Mouse (Mus musculus): ENCODE results near the gene Mrpl45.
"Not testable (repeated sequence)": the region's sequence is repeated elsewhere in the genome, so short reads cannot be mapped to it uniquely, and the experiment has no call there.

Gene Mrpl45

DNA sequence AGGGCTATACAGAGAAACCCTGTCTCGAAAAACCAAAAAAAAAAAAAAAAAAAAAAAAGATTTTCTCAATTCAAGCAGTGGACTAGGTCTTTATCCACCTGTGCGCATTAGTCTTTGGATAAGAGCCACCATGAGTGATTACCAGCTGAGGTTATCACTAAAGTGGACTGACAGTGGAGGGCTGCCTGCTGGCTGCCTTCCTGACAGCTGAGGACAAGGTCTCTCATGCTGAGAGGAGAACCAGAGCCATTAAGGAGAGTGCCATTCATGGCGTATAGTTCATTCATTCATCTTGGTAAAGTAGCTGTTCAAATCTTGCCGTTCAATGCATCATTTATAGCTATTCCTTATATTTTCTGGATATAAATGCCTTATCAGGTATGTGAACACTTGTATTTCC, 19.0 kb upstream of the Mrpl45 start:
- DNase-seq (ENCODE audit: low read depth, low spot score) = no peak

DNA sequence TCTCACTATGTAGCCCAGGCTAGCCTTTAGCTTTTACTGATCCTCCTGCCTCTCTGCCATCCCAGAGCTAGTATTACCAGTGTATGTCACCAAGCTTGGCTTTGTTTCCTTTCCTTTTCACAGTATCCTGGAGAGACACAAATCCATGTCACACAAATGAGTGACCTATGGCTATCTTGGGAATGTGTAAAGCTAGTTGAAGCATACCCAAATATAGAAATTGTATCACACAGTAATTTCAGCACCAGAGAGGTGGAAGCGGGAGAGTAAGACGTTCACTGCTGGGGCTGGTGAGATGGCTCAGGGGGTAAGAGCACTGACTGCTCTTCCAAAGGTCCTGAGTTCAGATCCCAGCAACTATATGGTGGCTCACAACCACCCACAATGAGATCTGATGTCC, 15.6 kb upstream of the Mrpl45 start:
- no peak for DNase-seq (ENCODE audit: low read depth, low spot score)

DNA sequence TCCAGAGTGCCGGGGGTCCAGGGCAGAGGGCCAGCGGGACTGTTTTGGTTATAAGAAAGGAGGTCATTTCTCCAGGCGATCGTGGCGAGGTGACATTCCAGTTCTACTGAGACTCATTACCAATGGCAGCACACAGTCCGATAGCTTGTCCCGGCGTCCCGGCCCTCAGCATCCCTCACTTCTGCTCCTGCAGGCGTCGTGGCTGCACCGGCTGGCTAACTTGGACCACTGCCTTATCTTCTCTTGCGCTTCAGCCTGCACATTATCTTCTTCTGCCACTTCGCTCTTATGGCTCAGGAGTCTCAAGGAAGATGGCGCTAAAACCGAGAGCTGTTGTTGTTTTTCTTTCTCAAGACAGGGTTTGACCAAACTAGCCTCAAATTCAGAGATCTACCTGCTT, 14.1 kb upstream of the Mrpl45 start:
- DNase-seq (ENCODE audit: low read depth, low spot score) = no peak

DNA sequence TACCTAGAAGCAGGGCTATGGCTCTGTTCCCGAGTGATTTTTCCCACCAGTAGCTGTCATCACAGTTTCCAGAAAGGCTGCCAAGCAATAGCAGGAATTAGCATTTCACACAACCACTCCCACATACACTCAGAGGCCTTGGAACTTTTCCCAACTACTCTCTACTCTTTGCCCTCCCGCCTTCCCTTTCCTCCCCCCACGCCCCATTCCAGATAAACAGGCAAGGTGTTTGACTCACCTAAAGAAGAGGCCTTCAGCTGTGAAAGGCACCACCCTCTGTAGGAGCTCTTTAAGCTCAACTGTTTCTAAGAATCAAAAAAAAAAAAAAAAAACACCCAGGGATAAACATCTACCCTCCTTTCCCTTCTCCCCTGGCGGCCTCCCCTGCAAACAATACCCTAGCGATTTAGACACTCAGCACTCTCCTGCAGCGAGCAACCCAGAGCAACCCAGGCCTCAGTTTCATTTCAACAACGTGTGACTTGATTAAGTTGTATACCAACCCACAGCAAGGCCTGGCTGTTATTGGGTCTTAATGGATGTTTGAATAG, 13.2 kb upstream of the Mrpl45 start:
- DNase-seq (ENCODE audit: low read depth, low spot score) = peak; percentile 93

DNA sequence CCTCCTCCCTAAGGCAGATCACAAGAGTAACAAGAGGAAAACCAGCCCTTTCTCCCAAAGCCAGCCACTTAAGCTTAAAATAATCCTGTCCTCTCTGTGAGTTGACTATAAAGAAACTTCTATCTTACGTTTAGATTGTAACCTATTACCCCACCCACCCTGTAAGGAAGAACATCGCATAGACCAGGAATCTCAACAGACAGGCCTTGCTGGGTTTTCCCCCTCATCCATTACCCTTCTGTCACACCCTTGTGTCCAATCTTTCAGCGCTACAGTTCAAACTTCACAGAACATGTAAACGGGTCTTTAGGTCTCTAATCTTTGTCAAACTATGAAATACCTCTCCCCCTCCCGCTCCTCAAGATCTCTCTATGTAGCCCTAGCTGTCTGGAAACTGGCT, 10.9 kb upstream of the Mrpl45 start:
- DNase-seq (ENCODE audit: low read depth, low spot score) = peak; percentile 60

DNA sequence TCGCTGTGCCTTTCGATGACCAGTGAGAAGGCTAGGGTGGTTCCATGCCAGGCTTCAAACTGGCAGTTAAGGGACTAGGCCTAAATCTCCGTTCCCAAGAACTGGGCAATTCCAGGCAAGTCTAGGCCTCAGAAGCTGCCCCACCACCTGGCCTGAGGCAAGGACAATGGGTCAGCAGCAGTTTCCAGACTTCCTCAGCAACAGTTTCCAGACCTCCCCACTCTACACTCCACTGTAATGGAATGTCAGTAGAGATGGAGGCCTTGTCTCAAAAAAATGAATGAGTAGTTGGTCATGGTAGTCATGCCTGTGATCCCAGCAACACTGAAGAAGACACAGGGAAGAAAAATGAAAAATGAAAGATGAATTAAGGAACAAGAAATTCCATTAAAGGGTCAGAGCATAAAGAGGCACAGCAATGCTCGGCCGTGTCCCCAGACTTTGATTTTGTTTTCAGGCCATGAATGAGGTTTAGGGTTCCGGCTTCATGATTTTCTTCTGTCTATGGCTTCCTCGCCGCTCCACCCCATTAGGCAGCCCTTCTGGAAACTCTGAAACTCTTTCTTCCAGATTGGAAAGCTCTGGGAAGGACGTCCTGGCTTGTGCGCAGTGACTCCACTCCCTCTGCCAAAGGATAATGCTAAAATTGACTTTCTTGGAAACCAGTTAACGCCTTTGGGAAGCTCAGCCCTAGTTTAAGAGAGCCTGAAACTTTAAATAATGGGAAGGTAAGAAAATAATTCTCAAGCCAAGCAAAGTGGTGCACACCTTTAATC, 8.0 kb upstream of the Mrpl45 start:
- no peak for DNase-seq (ENCODE audit: low read depth, low spot score)

DNA sequence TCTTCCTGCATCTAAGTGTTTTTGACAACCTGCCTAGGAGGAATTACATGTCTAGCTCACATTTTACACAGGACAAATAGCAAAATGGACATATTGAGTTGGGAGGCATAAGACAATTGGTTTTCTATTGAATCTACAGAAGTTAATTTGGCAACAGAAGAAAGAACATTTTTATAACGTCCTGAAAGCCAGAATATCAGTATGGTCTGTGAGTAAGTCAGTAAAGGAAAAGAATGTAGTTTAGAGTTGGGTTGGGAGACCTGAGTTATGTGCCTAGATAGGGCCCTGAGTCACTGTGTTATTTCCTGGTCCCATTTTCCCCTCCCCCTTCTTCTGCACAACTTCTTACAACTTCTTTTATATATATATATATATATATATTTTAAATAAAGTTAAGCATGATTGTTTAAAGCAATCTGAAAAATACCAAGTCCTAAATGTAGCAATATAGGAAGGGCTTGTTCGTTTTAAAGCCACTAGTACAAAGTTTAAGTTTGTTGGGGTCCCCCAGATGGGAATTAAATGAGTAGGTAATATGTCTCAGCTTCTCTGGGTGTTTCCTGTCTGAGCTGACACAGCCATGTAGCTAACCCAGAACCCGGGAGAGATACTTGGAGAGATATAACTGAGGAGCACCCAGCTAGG, 6.6 kb upstream of the Mrpl45 start:
- DNase-seq (ENCODE audit: low read depth, low spot score) = peak; percentile 77

DNA sequence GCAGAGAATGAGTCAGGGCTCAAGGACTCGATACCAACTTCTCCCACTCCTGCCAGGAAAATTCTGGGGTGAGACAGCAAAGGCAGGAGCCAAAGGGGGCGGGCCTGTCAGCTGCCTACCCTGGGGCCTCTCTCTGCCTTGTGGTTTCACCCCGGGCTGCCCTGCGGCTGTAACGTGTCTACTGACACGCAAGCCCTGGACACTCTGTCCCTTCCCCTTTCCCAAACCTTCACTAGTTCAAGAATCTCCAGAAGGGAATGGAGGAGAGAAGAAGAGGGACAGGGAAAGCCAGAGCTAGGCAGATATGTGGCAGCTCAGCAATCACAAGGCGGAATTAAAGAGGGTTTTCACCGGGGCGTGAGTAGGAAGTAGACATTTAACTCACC, 6.1 kb upstream of the Mrpl45 start:
- peak; percentile 99 for DNase-seq (ENCODE audit: low read depth, low spot score)

DNA sequence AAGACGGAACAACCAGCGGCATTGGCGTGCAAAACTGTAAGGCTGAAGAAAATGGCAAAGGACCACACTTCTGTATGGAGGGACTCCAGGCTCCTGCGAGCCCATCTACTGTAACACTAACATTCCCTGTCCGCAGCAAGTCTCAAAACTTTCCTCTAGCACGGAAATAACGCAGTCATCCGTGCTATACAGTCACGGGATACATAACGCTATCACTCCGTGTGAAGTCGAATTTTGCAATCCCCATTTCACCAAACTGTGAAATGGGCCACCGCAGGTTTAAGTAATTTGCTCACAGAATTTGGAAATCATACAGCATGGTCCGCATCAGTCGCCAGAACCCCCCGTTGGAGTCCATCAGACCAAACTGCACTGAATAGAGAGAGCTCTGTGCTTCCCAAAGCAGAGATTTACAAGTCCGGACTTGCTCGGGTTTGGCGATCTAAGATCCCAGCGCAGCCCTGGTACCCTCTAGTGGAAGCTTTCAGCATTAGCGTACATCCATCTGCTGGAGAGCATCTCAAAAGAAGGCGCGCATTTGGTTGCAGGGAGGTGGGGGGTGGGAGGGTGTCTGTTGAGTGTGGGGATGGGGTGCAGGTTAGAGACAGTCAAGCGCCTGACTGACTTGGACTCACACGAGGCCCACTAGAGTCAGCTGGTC, 5.5 kb upstream of the Mrpl45 start:
- peak; percentile 95 for DNase-seq (ENCODE audit: low read depth, low spot score)

DNA sequence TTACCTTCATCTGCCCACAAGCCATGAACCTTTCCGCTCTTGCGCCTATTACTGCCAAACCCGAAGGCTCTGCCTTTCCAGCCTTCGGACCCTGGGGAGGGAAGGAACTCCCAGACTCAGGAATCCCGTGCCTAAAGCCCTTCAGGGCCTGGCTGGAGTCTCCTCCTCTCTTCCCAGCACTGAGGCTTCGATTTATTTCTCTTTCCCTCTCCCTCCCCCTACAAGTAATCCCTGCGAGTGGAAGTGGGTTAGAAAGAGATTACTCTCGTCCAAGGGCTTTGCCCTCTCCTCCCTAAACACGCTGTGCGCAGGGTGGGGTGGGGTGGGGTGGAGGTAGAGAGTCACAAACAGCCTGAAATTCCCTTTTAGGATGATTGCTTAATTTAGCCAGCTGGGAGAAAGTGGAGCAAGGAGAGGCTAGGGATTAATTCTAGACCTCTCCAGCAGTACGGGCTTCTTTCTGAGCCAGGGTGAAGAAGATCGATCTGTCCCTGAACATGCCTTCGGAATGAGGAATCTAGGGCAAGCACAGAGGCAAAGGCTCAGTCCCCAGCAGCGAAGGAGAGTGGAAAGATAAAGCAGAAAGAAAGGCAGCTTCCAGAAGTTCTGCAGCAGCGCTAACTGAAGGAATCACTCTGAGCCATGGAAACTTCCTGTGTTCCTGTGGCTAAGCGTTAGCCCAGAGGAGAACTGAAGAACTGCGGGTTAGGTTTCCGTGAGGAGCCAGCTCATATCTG, 4.5 kb upstream of the Mrpl45 start:
- peak; percentile 84 for DNase-seq (ENCODE audit: low read depth, low spot score)

DNA sequence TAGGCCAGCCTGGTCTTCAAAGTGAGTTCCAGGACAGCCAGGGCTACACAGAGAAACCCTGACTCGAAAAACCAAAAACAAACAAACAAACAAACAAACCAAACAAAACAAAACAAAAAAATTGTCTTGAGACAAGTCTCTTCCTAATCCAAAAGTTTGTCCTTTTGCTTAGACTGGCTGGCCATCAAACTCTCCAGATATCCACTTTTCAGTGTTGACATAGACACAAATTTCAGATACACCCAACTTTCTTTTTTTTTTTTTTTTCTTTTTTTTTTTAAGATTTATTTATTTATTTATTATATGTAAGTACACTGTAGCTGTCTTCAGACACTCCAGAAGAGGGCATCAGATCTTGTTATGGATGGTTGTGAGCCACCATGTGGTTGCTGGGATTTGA, 2.6 kb upstream of the Mrpl45 start:
- DNase-seq (ENCODE audit: low read depth, low spot score) = not testable (repeated sequence)

DNA sequence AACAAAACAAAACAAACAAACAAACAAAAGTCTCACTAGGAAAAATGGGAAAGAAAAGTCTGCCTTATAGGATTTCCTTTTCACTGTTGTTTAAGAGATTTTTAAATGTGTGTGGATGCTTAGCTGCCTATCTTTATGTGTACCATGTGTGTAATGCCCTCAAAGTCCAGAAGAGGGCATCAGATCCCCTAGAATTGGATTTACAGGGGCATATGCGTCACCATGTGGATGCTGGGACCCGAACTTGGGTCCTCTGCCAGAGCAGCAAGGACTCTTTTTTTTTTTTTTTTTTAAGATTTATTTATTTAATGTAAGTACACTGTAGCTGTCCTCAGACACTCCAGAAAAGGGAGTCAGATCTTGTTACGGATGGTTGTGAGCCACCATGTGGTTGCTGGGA, 1.4 kb upstream of the Mrpl45 start:
- peak; percentile 61 for DNase-seq (ENCODE audit: low read depth, low spot score)

DNA sequence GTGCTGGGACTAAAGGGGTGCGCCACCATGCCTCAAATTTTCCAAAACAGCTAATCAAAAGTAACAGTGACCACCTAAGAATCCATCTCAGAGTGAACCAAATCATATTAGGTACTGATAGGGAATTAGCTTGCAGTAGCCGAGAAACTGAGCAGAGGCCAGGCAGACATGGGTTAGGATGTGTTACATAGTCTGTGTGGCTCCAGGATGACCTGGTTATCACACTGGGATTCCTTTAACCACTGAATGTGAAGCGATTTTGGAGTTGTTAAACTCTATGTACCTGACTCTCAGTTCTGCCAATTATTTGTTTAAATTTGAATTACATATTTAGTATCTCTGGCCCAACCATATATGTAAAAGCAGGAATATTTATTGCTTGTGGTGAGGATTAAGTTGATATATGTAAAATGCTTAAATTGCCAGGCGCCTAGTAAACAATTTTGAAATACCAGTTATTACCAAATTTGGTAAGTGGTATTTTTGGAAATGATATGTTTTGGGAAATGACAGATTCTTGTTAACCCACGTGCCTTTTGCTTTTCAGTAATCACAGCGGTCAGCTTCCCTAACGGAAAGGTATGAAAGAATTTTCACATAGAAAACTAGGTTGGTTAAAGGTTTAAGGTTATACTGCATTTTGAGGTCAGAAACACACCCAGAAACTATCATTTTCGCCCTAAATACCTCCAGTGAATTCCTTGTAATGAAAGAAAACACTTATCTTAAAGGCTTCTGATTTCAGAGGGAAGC, 589 bp upstream of the Mrpl45 start:
- peak; percentile 29 for DNase-seq (ENCODE audit: low read depth, low spot score)

DNA sequence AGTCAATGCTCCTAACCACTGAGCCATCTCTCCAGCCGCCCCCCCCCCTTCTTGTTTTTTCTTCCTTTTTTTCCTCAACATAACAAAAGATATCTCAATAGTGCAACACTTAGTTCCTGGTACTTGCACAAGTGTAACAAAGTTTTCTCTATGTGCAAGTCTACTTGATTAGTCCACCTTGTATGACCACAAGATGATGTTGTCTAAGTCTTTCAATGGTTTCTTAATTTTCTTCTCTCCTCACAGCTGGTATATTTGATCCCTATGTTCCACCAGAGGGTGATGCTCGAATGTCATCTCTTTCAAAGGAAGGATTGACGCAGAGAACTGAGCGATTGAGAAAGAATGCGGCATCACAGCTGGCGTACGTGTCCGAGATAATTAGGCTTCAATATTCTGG, 5.7 kb downstream of the Mrpl45 start:
- DNase-seq (ENCODE audit: low read depth, low spot score) = no peak

DNA sequence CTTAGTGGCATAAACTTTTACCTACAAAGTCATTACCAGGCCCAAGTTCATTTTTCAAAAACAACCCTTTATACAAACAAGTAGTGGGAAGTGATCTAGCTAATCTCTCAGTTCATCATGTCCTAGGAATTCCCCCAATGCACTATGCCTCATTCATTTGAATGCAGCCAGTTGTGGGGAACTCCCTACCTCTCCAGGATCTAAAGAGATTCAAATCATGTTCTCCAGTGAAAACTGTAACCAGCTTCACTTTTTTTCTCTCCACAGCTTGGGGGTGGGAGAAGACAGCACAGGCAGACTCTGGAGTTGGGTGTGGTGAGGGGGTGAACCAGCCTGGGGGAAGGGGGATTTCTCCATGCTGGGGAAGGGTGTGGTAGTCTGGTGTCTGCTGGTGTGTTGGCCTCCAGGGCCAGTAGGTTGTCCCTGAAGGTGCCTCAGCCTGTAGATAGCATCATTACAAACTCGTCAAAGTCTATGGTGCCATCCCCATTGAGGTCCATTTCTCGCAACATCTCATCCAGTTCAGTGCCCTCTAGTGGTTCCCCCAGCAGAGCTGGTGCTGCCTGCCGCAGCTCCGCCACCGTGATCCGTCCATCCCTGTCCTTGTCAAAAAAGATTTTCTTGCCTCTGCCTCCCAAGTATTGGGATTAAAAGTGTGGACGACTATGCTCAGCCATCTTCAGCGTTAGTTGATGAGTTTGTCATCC, 6.5 kb downstream of the Mrpl45 start:
- not testable (repeated sequence) for DNase-seq (ENCODE audit: low read depth, low spot score)

DNA sequence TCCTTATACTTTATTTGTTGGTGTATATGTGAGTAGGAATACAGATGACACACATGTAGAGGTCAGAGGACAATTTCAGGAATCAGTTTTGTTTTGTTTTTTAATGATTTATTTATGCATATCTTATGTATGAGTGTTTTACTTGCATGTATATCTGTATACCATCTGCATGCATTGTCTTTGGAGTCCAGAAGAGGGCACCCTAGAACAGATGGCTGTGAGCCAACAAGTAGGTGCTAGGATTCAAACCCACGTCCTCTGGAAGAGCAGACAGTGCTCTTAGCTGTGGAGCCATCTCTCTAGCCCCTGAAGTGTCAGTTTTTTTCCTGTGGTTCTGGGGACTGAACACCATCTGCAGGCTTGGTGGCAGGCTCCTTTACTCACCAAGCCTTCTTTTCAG, 9.7 kb downstream of the Mrpl45 start:
- peak; percentile 37 for DNase-seq (ENCODE audit: low read depth, low spot score)

DNA sequence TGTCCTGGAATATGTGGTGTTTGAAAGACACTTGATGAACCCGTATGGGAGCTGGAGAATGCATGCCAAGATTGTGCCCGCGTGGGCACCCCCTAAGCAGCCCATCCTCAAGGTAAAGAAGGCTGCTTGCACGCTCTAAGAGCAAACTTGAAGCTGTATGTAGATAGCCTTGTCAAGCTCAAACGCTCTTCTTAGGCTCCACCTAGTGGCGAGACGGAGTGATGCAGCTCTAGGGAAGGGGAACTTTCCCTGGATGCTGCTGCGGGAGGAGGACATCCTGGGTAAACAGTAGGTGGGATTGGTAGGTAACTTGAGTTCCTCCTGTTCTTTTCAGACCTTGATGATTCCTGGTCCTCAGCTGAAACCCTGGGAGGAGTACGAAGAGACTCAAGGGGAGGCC, 12.6 kb downstream of the Mrpl45 start:
- peak; percentile 86 for DNase-seq (ENCODE audit: low read depth, low spot score)

DNA sequence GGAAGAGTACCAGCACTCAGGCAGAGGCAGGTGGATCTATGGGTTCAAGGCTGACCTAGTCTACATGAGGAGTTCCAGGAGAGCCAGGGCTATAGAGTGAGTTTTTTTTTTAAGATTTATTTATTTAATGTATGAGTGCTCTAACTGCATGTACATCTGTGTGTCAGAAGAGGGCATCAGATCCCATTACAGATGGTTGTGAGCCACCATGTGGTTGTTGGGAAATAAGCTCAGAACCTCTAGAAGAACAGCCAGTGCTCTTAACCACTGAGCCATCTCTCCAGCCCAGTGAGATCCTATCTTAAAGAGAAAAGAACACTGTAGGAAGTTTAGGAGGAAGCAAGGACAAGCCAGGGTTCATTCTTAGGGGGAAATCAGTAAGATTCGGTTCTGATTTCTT, 14.8 kb downstream of the Mrpl45 start:
- peak; percentile 44 for DNase-seq (ENCODE audit: low read depth, low spot score)

DNA sequence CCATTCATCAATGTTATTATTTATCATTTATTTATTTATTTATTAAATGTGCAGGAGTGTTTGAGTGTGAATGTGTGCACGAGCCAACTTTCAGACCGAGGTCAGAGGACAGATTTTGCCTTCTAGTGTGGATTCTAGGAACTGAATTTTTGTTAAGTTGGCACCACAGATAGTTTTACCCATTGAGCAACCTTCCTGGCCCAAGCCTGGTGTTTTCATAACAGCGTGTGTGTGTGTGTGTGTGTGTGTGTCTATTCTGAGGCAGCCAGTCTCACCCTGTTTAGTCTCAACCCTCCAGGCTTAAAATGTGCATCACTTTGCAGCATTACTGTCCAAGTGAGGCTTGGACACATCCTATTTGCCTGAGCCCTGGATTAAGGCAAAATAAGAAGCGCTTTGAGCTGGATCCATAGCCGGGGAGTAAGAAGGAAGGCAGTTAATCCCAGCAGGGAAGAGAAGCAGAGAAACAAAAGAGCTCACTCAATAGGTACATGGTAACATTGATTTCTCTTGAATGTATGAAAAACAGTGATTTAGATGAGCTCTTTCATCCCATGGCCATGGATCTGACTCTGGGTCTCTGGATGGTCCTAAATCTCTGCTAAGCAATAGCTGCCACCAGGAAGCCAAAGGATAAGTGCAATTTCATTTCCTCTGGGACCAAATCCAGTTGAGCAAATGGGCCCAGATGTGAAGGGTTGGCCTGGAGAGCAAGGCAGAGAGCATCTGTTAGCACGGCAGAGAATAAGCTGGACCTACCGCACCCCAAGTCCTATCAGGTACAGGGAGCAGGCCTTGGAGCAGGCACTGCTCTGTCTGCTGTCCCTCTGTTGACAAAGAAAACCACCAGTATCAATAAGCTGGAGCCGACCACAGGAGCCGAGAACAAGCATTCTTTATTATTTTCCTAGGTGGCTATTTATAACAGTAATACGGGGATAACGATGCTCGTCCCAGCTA, 16.0 kb downstream of the Mrpl45 start:
- DNase-seq (ENCODE audit: low read depth, low spot score) = no peak
